Mouse (Mus musculus) embryonic fibroblast, embryonic 13.5 days (primary cell): ENCODE measurements around the gene Txlng.

Experiments
- CTCF ChIP-seq: IDR thresholded peaks from 2 replicates; pipeline ENCODE4 v1.5.1; 2011; ENCODE audit warnings: mild to moderate bottlenecking, control low read depth, low read length, moderate library complexity, borderline replicate concordance; ENCODE audit not compliant: insufficient read depth
- POLR2A ChIP-seq: IDR thresholded peaks from 2 replicates; pipeline ENCODE4 v1.6.1; 2011; ENCODE audit warnings: low read depth, mild to moderate bottlenecking, control low read depth, low read length, moderate library complexity

- TF ChIP-seq POLR2A, result no peak
- TF ChIP-seq CTCF, result no peak
These were observed 49.0 kb upstream of the Txlng start for GRCm38 (mm10) chrX:162878236-162878635.
